Mouse (Mus musculus): ENCODE data around the gene Zscan12. TPM values are rescaled to one million over a fixed set of nuclear protein-coding genes. Genes with fewer than 3 reads are reported as not detected.

Zscan12 gene
- total RNA-seq, 2 experiments from 2014 or later: 8.0 to 8.5 TPM

DNA sequence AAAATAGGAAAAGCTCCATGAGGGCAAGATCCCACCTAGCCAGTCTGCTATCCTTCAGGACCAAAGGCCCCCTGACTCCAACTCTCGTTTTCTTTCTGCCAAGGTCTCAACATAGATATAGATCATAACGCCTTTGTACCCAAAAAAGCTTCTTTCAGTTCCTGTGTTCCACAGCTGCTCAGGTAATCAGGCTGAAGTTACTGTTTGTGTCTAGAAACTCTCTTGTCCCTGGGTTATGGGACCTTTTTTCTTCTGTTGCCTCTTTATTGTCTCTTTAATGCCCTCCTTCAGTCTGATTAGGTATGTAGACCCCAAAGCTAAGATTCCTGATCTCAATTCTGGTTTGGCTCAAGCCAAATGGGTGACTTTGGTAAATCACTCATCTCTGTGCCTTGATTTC is 34.9 kb downstream of the Zscan12 start:
- intact Hi-C loops (cut with DNase I): no loop called here
- no peak for DNase-seq (ENCODE audit: extremely low spot score in 1 of 2, low spot score in 2 of 2)

DNA sequence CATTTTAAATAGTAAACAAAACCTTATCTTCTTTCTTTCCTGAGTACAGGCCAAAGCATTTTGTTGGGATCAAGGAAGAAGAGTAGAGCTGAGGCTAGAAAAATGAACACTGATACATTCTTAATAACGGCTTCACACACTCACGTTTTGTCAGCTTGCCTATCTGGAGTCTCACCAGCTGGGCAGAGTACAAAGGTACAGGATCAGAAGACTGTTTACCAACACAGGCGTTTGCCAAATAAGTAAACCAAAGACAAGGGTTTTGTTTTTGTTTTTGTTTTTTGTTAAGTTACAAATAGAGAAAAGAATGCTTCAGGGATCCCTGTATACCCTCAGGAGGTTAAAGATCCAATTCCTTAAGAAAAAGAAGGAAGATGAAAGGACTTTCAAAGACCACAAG is 38.5 kb downstream of the Zscan12 start:
- intact Hi-C loops (cut with DNase I): loop anchor here (5.0 kb wide), 2 partner anchors 39 to 51 kb away; partner anchors contain the start of genes Zscan12 and Zscan26
- no peak for DNase-seq (ENCODE audit: extremely low spot score in 1 of 2, low spot score in 2 of 2)

DNA sequence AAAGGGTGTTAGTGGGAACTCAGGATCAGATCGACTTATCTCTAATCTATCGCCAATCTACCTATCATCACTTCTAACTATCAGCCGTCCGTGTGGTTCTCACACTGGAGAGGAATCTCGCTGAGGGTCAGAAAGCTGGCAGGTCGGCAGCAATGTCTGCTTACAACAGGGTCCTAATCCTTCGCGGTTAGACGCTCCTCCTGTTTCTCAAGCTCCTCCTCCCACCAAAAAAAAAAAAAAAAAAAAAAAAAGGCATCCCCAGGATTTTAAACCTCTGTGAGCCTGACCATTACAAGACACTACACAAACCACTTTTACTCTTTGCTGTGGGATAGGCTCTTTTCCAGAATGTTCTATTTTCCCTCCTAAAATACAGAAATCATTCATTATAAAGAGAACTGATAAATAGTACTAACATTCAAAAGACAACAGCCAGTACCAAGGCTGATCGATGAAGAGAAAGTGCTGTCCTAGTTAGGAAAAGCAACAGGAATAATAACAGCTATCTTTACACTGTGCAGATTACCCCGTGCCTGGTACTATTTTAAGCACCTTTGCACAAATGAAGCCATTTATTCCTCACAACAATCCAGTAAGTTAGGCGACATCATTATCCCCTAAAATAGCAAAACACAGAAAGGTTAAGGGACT is 39.1 kb downstream of the Zscan12 start:
- DNase-seq (ENCODE audit: extremely low spot score in 1 of 2, low spot score in 2 of 2): no peak
- intact Hi-C loops (cut with DNase I): loop anchor here (5.0 kb wide), 2 partner anchors 39 to 51 kb away; partner anchors contain the start of genes Zscan12 and Zscan26

DNA sequence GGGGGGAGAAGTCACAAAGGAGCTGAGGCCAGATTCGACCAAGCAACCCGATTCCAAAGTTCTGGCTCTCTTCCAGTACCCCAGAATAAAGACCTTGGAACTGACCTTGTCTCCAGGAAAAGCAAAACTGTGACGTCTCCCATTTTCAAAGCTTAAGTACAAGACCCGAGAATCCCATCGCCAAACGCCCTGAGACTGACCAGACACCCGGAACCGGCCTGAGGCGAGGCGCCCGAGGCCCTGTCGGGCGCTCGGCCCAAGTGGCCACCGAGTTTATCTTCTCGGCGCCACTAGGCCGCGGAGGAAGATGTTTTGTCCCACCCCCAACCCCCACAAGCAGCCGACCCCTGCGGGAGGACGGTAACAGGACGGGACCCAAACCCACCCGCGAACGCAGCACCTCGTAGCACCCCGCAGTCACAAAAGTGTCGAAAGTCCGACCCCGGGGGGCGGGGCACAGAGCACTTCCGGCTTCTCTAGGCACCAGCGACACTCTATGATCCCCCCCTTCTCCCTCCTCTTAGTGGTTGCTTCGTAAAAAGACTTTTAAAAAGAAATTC is 39.7 kb downstream of the Zscan12 start, which contains the start of gene Zkscan3:
TSS of gene Zkscan3 (minus strand) at position 469 of the 560 bp plus-strand sequence.
- peak; percentile 65 to 92 for DNase-seq (ENCODE audit: extremely low spot score in 1 of 2, low spot score in 2 of 2)
- intact Hi-C loops (cut with DNase I): loop anchor here (5.0 kb wide), 2 partner anchors 40 to 50 kb away; partner anchors contain the start of genes Zscan12 and Zscan26

DNA sequence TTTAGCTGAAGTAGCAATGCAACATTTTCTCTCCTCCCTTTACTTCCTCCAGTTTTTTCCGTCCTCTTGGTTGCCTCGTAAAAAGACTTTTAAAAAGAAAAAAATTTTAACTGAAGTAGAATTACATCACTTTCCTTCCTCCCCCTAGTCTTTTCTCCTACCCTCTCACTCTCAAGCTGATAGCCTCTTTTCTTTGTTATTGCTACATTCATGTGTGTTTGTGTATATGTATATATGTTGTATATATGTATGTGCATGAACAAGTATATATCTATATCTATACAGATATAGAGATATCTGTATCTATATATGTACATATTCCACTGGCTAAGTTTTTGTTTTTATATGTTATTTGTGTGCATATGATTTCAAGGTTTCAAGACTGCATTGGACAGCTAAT is 40.2 kb downstream of the Zscan12 start:
- intact Hi-C loops (cut with DNase I): loop anchor here (5.0 kb wide), 2 partner anchors 41 to 49 kb away; partner anchors contain the start of genes Zscan12 and Zscan26
- DNase-seq (ENCODE audit: extremely low spot score in 1 of 2, low spot score in 2 of 2): no peak

DNA sequence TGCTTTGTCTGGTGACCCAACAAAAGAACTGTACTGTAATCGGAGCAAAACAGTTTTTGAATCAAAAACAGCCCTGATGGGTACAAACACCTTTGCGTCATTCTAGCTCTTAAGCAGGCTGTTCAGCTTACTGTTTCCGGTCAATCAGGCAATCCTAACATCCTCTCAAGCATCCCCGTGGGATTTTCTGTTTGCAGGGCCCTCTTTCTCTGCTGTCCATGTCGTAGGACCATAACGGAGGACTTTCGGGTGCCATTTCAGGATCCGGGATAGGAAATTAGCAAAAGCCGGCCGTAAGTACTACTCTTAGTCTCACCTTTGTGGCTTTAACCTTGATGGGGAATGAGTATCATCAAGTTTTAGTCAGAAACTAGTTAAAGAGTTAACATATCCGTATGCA is 44.7 kb downstream of the Zscan12 start:
- no peak for DNase-seq (ENCODE audit: extremely low spot score in 1 of 2, low spot score in 2 of 2)
- intact Hi-C loops (cut with DNase I): no loop called here

DNA sequence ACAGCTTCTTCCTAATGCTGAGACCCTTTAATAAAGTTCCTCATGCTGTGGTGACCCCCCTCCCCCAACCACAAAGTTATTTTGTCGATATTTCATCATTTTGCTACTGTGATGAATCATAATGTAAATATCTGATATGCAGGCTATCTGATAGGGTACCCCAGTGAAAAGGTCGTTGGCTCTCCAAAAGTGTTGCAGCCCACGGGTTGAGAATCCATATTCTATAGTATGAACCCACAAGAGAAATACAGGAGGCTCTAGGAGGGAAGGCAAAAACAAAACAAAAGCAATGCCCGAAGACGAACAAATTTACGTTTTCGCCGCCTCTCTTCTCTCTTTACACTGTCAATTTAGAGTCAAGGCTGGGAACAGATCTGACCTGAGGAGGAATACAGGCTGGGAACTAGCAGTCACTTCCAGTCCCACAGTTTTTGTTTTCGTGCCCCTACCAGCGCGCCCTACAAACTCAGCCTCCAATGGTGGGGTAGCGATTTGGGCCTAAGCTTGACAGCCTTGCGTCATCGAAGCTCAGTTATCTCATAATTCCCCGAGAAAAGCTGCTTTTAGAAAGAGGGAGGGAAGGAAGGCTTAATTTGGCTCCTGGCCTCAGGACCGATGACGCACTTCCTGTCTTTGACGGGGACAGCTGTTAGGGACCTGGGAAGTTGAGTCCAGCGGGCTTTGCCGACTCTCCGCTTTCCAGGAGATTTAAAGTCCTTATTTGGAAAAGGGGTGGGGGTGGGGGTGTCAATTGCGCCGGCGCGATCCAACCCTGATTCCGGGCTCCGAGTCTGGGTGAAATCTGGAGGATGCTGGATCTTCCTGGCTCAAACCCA is 45.6 kb downstream of the Zscan12 start:
- intact Hi-C loops (cut with DNase I): no loop called here

DNA sequence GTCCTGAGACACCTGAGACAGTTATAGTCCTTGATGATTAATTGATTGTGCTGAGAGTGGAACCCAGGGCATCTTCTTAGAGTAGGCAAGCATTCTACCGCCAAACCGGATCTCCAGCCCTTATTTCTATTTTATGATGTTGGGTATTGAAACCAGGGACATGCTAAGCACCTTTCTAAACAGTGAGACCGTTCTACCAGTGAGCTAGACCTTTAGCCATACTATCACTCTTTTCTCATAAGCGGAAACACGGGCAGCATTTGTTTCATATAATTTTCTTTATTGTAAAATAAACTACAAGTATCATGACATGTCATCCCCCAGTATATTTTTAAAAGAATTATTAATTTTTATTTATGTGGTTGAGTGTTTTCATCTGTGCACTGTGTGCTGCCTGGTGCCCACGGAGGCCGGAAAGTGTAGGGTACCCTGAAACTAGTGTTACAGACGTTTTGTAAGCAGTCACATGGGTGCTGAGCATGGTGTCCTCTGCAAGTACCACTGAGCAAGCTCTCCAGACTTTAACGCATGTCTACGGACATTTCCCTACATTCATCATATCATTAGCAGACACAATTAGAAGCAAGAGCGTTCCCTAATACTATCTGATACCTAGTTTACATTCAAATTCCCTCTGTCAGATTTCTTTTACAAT is 46.3 kb downstream of the Zscan12 start:
- no peak for DNase-seq (ENCODE audit: extremely low spot score in 1 of 2, low spot score in 2 of 2)
- intact Hi-C loops (cut with DNase I): no loop called here

More for the DNA sequence above, 45.6 kb downstream of the Zscan12 start:
- peak; percentile 89 to 90 for DNase-seq (ENCODE audit: extremely low spot score in 1 of 2, low spot score in 2 of 2)

DNA sequence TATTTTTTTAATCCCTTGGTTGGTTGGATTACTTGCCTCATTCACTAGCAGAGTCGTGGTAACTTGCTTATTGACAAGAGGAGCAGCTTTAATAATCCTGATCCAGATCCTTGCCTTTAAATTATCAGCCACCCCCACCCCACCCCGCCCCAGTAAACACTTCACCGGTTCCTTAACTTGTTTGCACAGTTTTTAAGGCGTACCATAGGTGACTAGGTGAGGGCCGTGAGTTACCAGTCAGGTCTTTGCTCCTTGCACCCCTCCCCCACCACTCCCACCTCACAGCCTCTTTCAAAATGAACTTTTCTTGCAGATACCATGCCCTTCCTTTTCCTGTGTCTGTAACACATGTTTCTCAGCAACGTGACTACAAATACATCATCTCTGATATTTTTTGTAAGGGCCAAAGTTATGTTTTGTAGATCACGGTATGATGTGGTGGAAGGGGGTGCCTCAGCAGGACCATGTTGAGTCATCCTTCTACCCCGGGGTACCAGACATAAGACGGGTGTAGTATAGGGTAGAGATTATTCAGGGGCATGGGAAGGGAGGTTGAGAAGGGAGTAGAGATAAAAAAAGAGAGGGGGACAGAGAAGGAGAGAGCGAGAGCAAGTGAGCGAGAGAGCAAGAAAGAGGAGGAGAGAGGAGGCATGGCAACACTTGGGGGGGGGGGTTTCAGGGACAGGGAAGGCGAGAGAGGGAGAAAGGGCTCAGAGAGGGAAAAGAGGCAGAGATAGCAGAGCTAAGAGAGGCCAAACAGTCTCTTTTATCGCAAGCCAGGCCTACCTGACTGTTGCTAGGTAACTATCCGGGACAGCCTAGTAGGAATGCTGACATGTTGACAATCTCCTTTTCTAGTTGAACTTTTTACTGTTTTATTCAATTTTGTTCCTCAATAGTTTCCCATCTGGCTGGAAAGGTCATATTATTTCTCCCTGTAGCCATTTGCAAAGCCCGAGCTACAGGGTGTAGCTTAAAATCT is 51.9 kb downstream of the Zscan12 start:
- DNase-seq (ENCODE audit: extremely low spot score in 1 of 2, low spot score in 2 of 2): no peak

DNA sequence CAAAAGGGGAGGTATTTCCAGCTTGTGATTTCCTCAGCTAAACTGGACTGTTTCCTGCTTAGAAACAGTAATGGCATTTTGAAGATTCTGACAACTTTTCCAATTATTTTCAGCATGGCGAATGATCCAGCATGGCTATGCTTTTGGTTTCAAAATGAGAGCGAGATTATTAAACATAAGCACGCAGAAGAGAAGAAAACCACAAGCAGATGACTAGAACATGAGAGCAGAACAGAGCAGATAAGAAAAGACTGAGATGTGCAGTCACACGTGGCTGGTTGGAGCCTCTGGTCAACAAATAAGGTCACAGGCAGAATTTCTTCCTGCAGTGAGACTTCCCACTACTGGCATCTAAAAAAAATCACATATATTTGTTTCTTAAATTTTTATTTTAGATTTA is 52.6 kb downstream of the Zscan12 start:
- intact Hi-C loops (cut with DNase I): no loop called here
- no peak for DNase-seq (ENCODE audit: extremely low spot score in 1 of 2, low spot score in 2 of 2)

More for the DNA sequence above, 51.9 kb downstream of the Zscan12 start:
- intact Hi-C loops (cut with DNase I): no loop called here

DNA sequence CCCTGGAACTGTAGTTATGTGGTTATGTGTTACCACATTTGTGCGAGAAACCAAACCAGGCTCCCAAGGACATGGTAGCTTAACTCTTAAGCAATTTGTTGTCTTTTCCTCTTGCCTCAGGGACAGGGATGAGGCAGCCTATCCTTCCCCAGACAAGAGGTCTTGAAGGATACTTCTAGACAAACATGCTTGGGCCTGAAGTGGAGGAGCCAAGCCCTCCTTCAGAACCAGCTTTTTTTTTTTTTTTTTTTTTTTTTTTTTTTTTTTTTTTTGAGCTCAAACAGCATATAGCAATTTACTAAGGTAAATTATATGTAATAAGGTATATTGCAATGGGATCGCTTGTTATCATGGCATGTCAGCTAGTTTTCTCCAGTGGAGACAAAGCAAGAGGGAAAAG is 53.1 kb downstream of the Zscan12 start:
- DNase-seq (ENCODE audit: extremely low spot score in 1 of 2, low spot score in 2 of 2): no peak
- intact Hi-C loops (cut with DNase I): no loop called here

DNA sequence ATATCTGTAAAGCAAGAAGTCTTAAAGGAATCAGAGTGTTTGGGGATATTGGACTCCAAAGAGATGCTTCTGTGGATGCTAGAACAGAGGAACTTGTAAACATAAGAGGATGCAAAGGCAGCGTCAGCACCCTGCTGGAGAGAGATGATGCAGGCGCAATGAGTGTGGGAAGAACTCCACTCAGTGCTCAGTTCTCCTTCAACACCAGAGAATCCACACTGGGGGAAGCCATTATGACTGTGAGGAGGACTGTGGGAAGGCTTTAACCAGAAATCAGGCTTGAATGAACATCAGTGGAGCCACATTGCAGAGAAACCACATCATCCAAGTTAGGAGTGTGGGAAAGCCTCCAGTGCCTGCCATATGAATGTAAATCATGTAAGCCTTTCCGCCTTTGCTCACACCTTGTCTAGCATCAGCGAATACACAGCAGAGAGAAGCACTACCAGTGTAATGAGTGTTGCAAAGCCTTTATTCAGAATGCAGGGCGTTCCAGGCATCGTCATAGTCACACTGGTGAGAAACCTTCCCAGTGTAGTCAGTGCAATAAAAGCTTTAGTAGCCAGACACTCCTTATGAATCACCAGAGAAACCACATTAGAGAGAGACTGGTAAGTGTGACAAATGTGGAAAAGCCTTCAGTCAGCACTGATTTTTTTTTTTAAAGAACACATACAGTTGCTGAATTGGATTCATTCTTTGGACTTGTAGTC is 54.8 kb downstream of the Zscan12 start:
- DNase-seq (ENCODE audit: extremely low spot score in 1 of 2, low spot score in 2 of 2): no peak
- intact Hi-C loops (cut with DNase I): no loop called here

DNA sequence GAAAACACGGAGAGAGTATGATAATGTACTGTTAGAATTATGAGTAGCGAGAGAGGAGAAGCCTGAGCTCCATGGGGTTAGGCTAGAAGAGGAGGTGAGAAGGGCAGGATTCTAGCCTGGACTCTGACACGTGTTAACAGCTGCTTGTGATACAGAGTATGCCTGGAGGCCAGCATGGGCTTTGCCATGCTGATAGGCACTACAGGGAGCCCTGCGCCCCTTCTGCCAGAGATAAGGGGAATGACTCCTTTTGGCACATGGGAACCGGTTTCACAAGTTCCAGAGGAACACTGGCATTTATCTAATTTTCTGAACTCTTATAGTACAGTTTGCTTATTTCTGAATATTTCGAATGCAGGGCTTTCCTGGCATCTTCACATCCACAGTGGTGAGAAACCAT is 56.2 kb downstream of the Zscan12 start:
- intact Hi-C loops (cut with DNase I): no loop called here
- DNase-seq (ENCODE audit: extremely low spot score in 1 of 2, low spot score in 2 of 2): no peak

Small RNAs within 50 kb of the gene (microRNA-seq; reads per million reads assigned to microRNA genes)
- not detected for gene Mir6942

Other genes starting within 250 kb of the Zscan12 start
- gene Olfr263, start 233.2 kb upstream of the Zscan12 start, total RNA-seq (2021): not detected
- not detected for gene Olfr1368, start 217.0 kb upstream of the Zscan12 start, total RNA-seq (2021)
- gene Trim27, start 183.4 kb upstream of the Zscan12 start, total RNA-seq (2021): 10 to 100 TPM; 43.1 to 45.0 TPM
- gene Gpx5, start 70.1 kb upstream of the Zscan12 start, total RNA-seq (2021): not detected
- not detected for gene Gpx6, start 50.7 kb upstream of the Zscan12 start, total RNA-seq (2021)
- not detected for gene Olfr1367, start 15.9 kb upstream of the Zscan12 start, total RNA-seq (2021)
- gene Zkscan3, start 39.9 kb downstream of the Zscan12 start, total RNA-seq (2021): 10 to 100 TPM; 36.7 to 40.7 TPM
- 1 to 10 TPM; 1.5 to 2.1 TPM for gene Pgbd1, start 78.2 kb downstream of the Zscan12 start, total RNA-seq (2021)
- gene Zscan26, start 90.9 kb downstream of the Zscan12 start, total RNA-seq (2021): 10 to 100 TPM; 27.6 to 30.0 TPM
- gene Nkapl, start 105.7 kb downstream of the Zscan12 start, total RNA-seq (2021): 1 to 10 TPM in 1 of 2 experiments, under 1 TPM in 1; 0.77 to 1.0 TPM
- gene Zkscan4, start 116.1 kb downstream of the Zscan12 start, total RNA-seq (2021): 1 to 10 TPM; 7.4 TPM
- gene Gm10065, start 116.6 kb downstream of the Zscan12 start, total RNA-seq (2021): not detected
- gene AK157302, start 132.4 kb downstream of the Zscan12 start, total RNA-seq (2021): 10 to 100 TPM; 16.5 to 17.2 TPM
- gene Gm11273, start 138.6 kb downstream of the Zscan12 start, total RNA-seq (2021): 10 to 100 TPM; 56.4 to 59.3 TPM
- gene Zkscan8, start 168.3 kb downstream of the Zscan12 start, total RNA-seq (2021): 10 to 100 TPM; 10.6 to 13.6 TPM
- gene Olfr1366, start 180.0 kb downstream of the Zscan12 start, total RNA-seq (2021): not detected
- not detected for gene Olfr1535, start 197.1 kb downstream of the Zscan12 start, total RNA-seq (2021)
- not detected for gene Olfr1364, start 218.9 kb downstream of the Zscan12 start, total RNA-seq (2021)

Measured in left cerebral cortex, postnatal 10 days (tissue).